Mouse (Mus musculus) heart, embryonic 15.5 days (tissue): ENCODE results near the gene Gm10775. TPM values are rescaled to one million over a fixed set of nuclear protein-coding genes. Genes with fewer than 3 reads are reported as not detected.

Experiments used
- ATAC-seq: fragments of 200-750 bp; cut with Nextera tagmentation; replicated peaks from 2 replicates; pipeline ENCODE4 v1.8.0; 2017; ENCODE audit warnings: low read depth, moderate TSS enrichment; ENCODE audit not compliant: insufficient number of reproducible peaks, insufficient read depth, low FRiP score
- H3K27ac ChIP-seq: fragments of 300-500 bp; sonication (generic); 2 replicates; pipeline ENCODE4 v1.5.1; 2015; ENCODE audit warnings: mild to moderate bottlenecking, inconsistent platforms
- H3K27me3 ChIP-seq: fragments of 300-500 bp; sonication (generic); 2 replicates; pipeline ENCODE4 v1.6.1; 2015; ENCODE audit warnings: inconsistent platforms
- H3K36me3 ChIP-seq: fragments of 300-500 bp; sonication (generic); 2 replicates; pipeline ENCODE4 v1.6.1; 2015; ENCODE audit warnings: mild to moderate bottlenecking, inconsistent platforms
- H3K4me1 ChIP-seq: fragments of 300-500 bp; sonication (generic); replicated peaks from 2 replicates; pipeline ENCODE4 v1.6.1; 2015; ENCODE audit warnings: inconsistent platforms
- H3K4me2 ChIP-seq: fragments of 300-500 bp; sonication (generic); 2 replicates; pipeline ENCODE4 v1.6.1; 2015; ENCODE audit warnings: inconsistent platforms, mild to moderate bottlenecking, moderate library complexity
- H3K4me3 ChIP-seq: fragments of 300-500 bp; sonication (generic); 2 replicates; pipeline ENCODE4 v1.5.1; 2015; ENCODE audit warnings: mild to moderate bottlenecking, inconsistent platforms
- H3K9ac ChIP-seq: fragments of 300-500 bp; sonication (generic); 2 replicates; pipeline ENCODE4 v1.6.1; 2015; ENCODE audit warnings: mild to moderate bottlenecking, inconsistent platforms
- H3K9me3 ChIP-seq: fragments of 300-500 bp; sonication (generic); replicated peaks from 2 replicates; pipeline ENCODE4 v1.6.1; 2016; ENCODE audit warnings: inconsistent platforms
- WGBS: fragments of 180-500 bp; shearing (Covaris S2); methylation state at CpG from one replicate; pipeline ENCODE4 v1.1.7; 2015; ENCODE audit warnings: mixed read lengths; 5-methylcytosine and 5-hydroxymethylcytosine counted together
- polyA plus RNA-seq: library from polyadenylated mRNA; unstranded; fragments of >200 nt; fragmentation: Nextera tagmentation; extraction: Ambion mirVana; gene quantifications from 2 replicates; pipeline ENCODE4 v1.2.1, GENCODE M21; 2015

Gm10775 gene
- polyA plus RNA-seq, 1 experiment from 2014 or later, result not detected

GRCm38 (mm10) chr13:65277994-65278382 lies 18.6 kb downstream of the Gm10775 start:
- peak overlapping the region; percentile 89 for H3K27ac ChIP-seq
- H3K9me3 ChIP-seq, result no peaks in the 10 kb centered on the region
- WGBS, result 8% methylated on average over 9 of the region's 9 CpGs
- peaks cover 15% of the 10 kb centered on the region for H3K36me3 ChIP-seq
- ATAC-seq, result 0 out of 2 replicates have a peak, but pooled peaks have one; percentile 17
- H3K4me3 ChIP-seq, result peak overlapping the region; percentile 76
- peak overlapping the region; percentile 68 for H3K4me2 ChIP-seq
- no peaks in the 10 kb centered on the region for H3K27me3 ChIP-seq
- peaks cover 11% of the 10 kb centered on the region for H3K4me1 ChIP-seq
- H3K9ac ChIP-seq, result peak overlapping the region; percentile 63

GRCm38 (mm10) chr13:65278383-65279341 lies 19.3 kb downstream of the Gm10775 start, which contains the start of gene Zfp369:
Zfp369 (plus strand) TSS chr13:65278814.
- peak; percentile 98 for ATAC-seq
- Histone ChIP-seq H3K4me2 (peak within 1 kb of the TSS; percentile 68), H3K4me1 (peaks cover 11% of the 10 kb centered on the region), H3K27me3 (no peaks in the 10 kb centered on the region), H3K9ac (peak within 1 kb of the TSS; percentile 63), H3K27ac (peak within 1 kb of the TSS; percentile 89), H3K4me3 (peak within 1 kb of the TSS; percentile 76), H3K36me3 (peaks cover 15% of the 10 kb centered on the region), H3K9me3 (no peaks in the 10 kb centered on the region)
- WGBS, result under 1% methylated on average over 50 of the region's 50 CpGs

- WGBS, result 91% methylated on average over 2 of the region's 2 CpGs
- no peaks in the 10 kb centered on the region for H3K4me1 ChIP-seq
- H3K4me3 ChIP-seq, result no peak overlapping the region
- H3K4me2 ChIP-seq, result no peak overlapping the region
- peaks cover 73% of the 10 kb centered on the region for H3K36me3 ChIP-seq
- no peak overlapping the region for H3K9ac ChIP-seq
- ATAC-seq, result no peak
- H3K9me3 ChIP-seq, result peaks cover 31% of the 10 kb centered on the region
- H3K27ac ChIP-seq, result no peak overlapping the region
- no peaks in the 10 kb centered on the region for H3K27me3 ChIP-seq
Measured at GRCm38 (mm10) chr13:65286771-65287170, 27.4 kb downstream of the Gm10775 start.

DNA sequence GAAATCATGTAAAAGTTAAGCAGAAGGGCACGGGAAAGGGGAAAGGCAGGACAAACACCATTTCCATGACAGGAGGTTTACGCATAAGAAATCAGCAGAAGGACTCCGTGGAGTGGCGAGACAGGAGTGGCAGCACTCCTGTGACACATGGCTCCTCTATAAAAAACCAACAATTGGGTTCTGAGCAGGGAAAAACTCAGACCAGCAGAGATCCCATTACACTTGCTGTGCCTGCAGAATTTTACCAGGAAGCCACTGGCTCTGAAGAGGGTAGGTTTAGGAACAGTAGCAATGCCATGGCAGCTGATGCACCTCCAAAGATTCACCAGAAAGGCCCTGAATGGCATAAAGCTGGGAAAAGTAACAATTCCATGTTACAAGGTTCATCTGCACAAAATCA lies 37.0 kb downstream of the Gm10775 start:
- Histone ChIP-seq H3K4me3 (no peak overlapping the region), H3K36me3 (peaks cover 65% of the 10 kb centered on the region), H3K4me2 (no peak overlapping the region), H3K4me1 (no peaks in the 10 kb centered on the region), H3K27ac (no peak overlapping the region), H3K9ac (no peak overlapping the region), H3K9me3 (peaks cover 36% of the 10 kb centered on the region), H3K27me3 (no peaks in the 10 kb centered on the region)
- ATAC-seq, result no peak
- WGBS, result 91% methylated on average over 4 of the region's 4 CpGs

Other genes with a start within 250 kb of the Gm10775 start
- gene Spata31d1c, start 226.5 kb upstream of the Gm10775 start, polyA plus RNA-seq, result not detected in 2 replicates
- gene Prss47, start 206.8 kb upstream of the Gm10775 start, polyA plus RNA-seq, result not detected in 2 replicates
- 36.5 and 38.4 TPM in 2 replicates for gene Mfsd14b, start 146.6 kb upstream of the Gm10775 start, polyA plus RNA-seq
- gene Olfr465-ps1, start 121.5 kb upstream of the Gm10775 start, polyA plus RNA-seq, result not detected in 2 replicates
- gene Olfr466, start 109.3 kb upstream of the Gm10775 start, polyA plus RNA-seq, result not detected in 2 replicates
- gene Nlrp4f, start 53.6 kb upstream of the Gm10775 start, polyA plus RNA-seq, result not detected in 2 replicates
- gene Zfp369, start 19.3 kb downstream of the Gm10775 start, polyA plus RNA-seq, result 8.5 and 9.0 TPM in 2 replicates